Mouse (Mus musculus): ENCODE measurements around the gene Pfdn2.

GRCm38 (mm10) chr1:171358421-171358820, 13.0 kb downstream of the Pfdn2 start:
- TF ChIP-seq CTCF (IDR thresholded peaks at IDR 0.05; ENCODE audit: low read depth) (peak; percentile 85), EP300 (IDR thresholded peaks at IDR 0.05; ENCODE audit: low read depth) (no peak)
